Mouse (Mus musculus) forebrain, embryonic 14.5 days (tissue): ENCODE results near the gene Rhox4b. TPM values are rescaled to one million over a fixed set of nuclear protein-coding genes. Genes with fewer than 3 reads are reported as not detected.
"Not testable (repeated sequence)": the region's sequence is repeated elsewhere in the genome, so short reads cannot be mapped to it uniquely, and the experiment has no call there.

Experiments
- ATAC-seq: fragments of 200-750 bp; cut with Nextera tagmentation; 2 replicates; pipeline ENCODE4 v1.8.0; 2017; ENCODE audit warnings: mild to moderate bottlenecking, moderate library complexity
- DNase-seq: peaks from one replicate; pipeline ENCODE4 v3.0.0-alpha.2; 2015; ENCODE audit warnings: low spot score
- H3K27ac ChIP-seq: fragments of 300-500 bp; sonication (generic); 2 replicates; pipeline ENCODE4 v1.5.1; 2014; ENCODE audit warnings: low read depth, mild to moderate bottlenecking, control low read depth, low read length, moderate library complexity
- H3K27me3 ChIP-seq: fragments of 300-500 bp; sonication (generic); replicated peaks from 2 replicates; pipeline ENCODE4 v1.6.1; 2014; ENCODE audit warnings: low read length, control low read depth, mixed read lengths; ENCODE audit not compliant: control insufficient read depth, insufficient read depth
- H3K36me3 ChIP-seq: fragments of 300-500 bp; sonication (generic); 2 replicates; pipeline ENCODE4 v1.6.1; 2014; ENCODE audit warnings: low read length, control low read depth; ENCODE audit not compliant: control insufficient read depth, insufficient read depth
- H3K4me1 ChIP-seq: fragments of 300-500 bp; sonication (generic); 2 replicates; pipeline ENCODE4 v1.6.1; 2014; ENCODE audit warnings: antibody characterized with exemption, low read length, control low read depth; ENCODE audit not compliant: control insufficient read depth, insufficient read depth
- H3K4me2 ChIP-seq: fragments of 300-500 bp; sonication (generic); 2 replicates; pipeline ENCODE4 v1.6.1; 2014; ENCODE audit warnings: mild to moderate bottlenecking, control low read depth, low read length
- H3K4me3 ChIP-seq: fragments of 300-500 bp; sonication (generic); 2 replicates; pipeline ENCODE4 v1.5.1; 2014; ENCODE audit warnings: low read depth, low read length, control low read depth
- H3K9ac ChIP-seq: fragments of 300-500 bp; sonication (generic); 2 replicates; pipeline ENCODE4 v1.6.1; 2014; ENCODE audit warnings: mild to moderate bottlenecking, low read length, control low read depth, moderate library complexity
- H3K9me3 ChIP-seq: fragments of 300-500 bp; sonication (generic); replicated peaks from 2 replicates; pipeline ENCODE4 v1.6.1; 2016; ENCODE audit warnings: low read length, control low read depth, mixed read lengths; ENCODE audit not compliant: control insufficient read depth
- WGBS: fragments of 180-500 bp; shearing (Covaris S2); extraction: QIAGEN DNeasy Blood & Tissue Kit; methylation state at CpG from one replicate; pipeline ENCODE4 v1.1.7; 2014; 5-methylcytosine and 5-hydroxymethylcytosine counted together
- polyA plus RNA-seq: library from polyadenylated mRNA; unstranded; fragments of >200 nt; fragmentation: Nextera tagmentation; extraction: Ambion mirVana; gene quantifications from 2 replicates; pipeline ENCODE4 v1.2.1, GENCODE M21; 2014

Gene Rhox4b
- polyA plus RNA-seq, result not detected in 2 replicates

GRCm38 (mm10) chrX:37432194-37432593, at the start of gene Rhox4b:
Gene Rhox4b (plus strand): TSS chrX:37432494.
- H3K4me3 ChIP-seq, H3K4me1 ChIP-seq, DNase-seq, H3K9ac ChIP-seq, H3K27me3 ChIP-seq, ATAC-seq, H3K9me3 ChIP-seq, H3K4me2 ChIP-seq, H3K27ac ChIP-seq, H3K36me3 ChIP-seq: not testable (repeated sequence)
- 94% methylated on average over 14 of the region's 15 CpGs for WGBS

- not testable (repeated sequence) for H3K9me3 ChIP-seq, H3K4me3 ChIP-seq, H3K4me1 ChIP-seq, H3K27ac ChIP-seq, ATAC-seq, H3K9ac ChIP-seq, H3K27me3 ChIP-seq, H3K4me2 ChIP-seq, H3K36me3 ChIP-seq, DNase-seq
- 98% methylated on average over 8 of the region's 16 CpGs for WGBS
Observed at GRCm38 (mm10) chrX:37390548-37390947, 41.7 kb upstream of the Rhox4b start, which contains the start of gene Rhox4a2. Gene Rhox4a2 (plus strand): TSS chrX:37390848.

GRCm38 (mm10) chrX:37411767-37412166, 20.5 kb upstream of the Rhox4b start, which contains the start of gene Rhox2b:
Gene Rhox2b (plus strand): TSS chrX:37412067.
- not testable (repeated sequence) for ATAC-seq, H3K36me3 ChIP-seq, H3K27me3 ChIP-seq, H3K9ac ChIP-seq, H3K9me3 ChIP-seq, H3K4me3 ChIP-seq, H3K4me1 ChIP-seq, DNase-seq, H3K27ac ChIP-seq, H3K4me2 ChIP-seq
- WGBS, result no CpG with 5 or more reads among the region's 9 CpGs

GRCm38 (mm10) chrX:37453380-37453779, 21.1 kb downstream of the Rhox4b start, which contains the start of gene Rhox2c:
Gene Rhox2c (plus strand): TSS chrX:37453680.
- H3K27me3 ChIP-seq, H3K27ac ChIP-seq, H3K9ac ChIP-seq, DNase-seq, H3K4me1 ChIP-seq, H3K9me3 ChIP-seq, H3K4me3 ChIP-seq, ATAC-seq, H3K36me3 ChIP-seq, H3K4me2 ChIP-seq: not testable (repeated sequence)
- WGBS, result 94% methylated on average over 7 of the region's 10 CpGs

GRCm38 (mm10) chrX:37458285-37458684, 26.0 kb downstream of the Rhox4b start, which contains the start of gene Rhox3c:
Gene Rhox3c (plus strand): TSS chrX:37458585.
- H3K27me3 ChIP-seq, H3K4me2 ChIP-seq, H3K4me3 ChIP-seq, H3K36me3 ChIP-seq, H3K4me1 ChIP-seq, H3K9me3 ChIP-seq, H3K27ac ChIP-seq, DNase-seq, ATAC-seq, H3K9ac ChIP-seq: not testable (repeated sequence)
- 92% methylated on average over 3 of the region's 4 CpGs for WGBS

- not testable (repeated sequence) for ATAC-seq, H3K4me2 ChIP-seq, H3K9me3 ChIP-seq, H3K36me3 ChIP-seq, DNase-seq, H3K4me3 ChIP-seq, H3K27ac ChIP-seq, H3K4me1 ChIP-seq, H3K27me3 ChIP-seq, H3K9ac ChIP-seq
- WGBS, result 92% methylated on average over 14 of the region's 14 CpGs
Observed at GRCm38 (mm10) chrX:37480037-37480436, 47.7 kb downstream of the Rhox4b start, which contains the start of gene Rhox4c. Gene Rhox4c (plus strand): TSS chrX:37480337.

Other genes starting within 250 kb of the Rhox4b start
- gene Ndufa1, start 241.3 kb upstream of the Rhox4b start, polyA plus RNA-seq, result 485 and 642 TPM in 2 replicates
- gene Rnf113a1, start 241.2 kb upstream of the Rhox4b start, polyA plus RNA-seq, result 13.9 and 15.3 TPM in 2 replicates
- not detected in 2 replicates for gene Gm9, start 221.5 kb upstream of the Rhox4b start, polyA plus RNA-seq
- not detected in 2 replicates for gene Rhox1, start 210.2 kb upstream of the Rhox4b start, polyA plus RNA-seq
- gene Rhox2a, start 187.5 kb upstream of the Rhox4b start, polyA plus RNA-seq, result not detected in 2 replicates
- gene Rhox3a, start 182.6 kb upstream of the Rhox4b start, polyA plus RNA-seq, result not detected in 2 replicates
- gene Rhox4a, start 167.2 kb upstream of the Rhox4b start, polyA plus RNA-seq, result not detected in 2 replicates
- gene Rhox3a2, start 52.5 kb upstream of the Rhox4b start, polyA plus RNA-seq, result not detected in 2 replicates
- gene Rhox4a2, start 41.6 kb upstream of the Rhox4b start, polyA plus RNA-seq, result not detected in 2 replicates
- not detected in 2 replicates for gene Rhox2b, start 20.4 kb upstream of the Rhox4b start, polyA plus RNA-seq
- not detected in 2 replicates for gene Rhox2c, start 21.2 kb downstream of the Rhox4b start, polyA plus RNA-seq
- not detected in 2 replicates for gene Rhox3c, start 26.1 kb downstream of the Rhox4b start, polyA plus RNA-seq
- gene Rhox4c, start 47.8 kb downstream of the Rhox4b start, polyA plus RNA-seq, result not detected in 2 replicates
- not detected in 2 replicates for gene Rhox2d, start 60.9 kb downstream of the Rhox4b start, polyA plus RNA-seq
- gene Rhox4d, start 81.9 kb downstream of the Rhox4b start, polyA plus RNA-seq, result not detected in 2 replicates
- not detected in 2 replicates for gene Rhox2e, start 98.0 kb downstream of the Rhox4b start, polyA plus RNA-seq
- not detected in 2 replicates for gene Rhox3e, start 109.5 kb downstream of the Rhox4b start, polyA plus RNA-seq
- not detected in 2 replicates for gene Rhox4e, start 124.9 kb downstream of the Rhox4b start, polyA plus RNA-seq
- gene Rhox2f, start 138.9 kb downstream of the Rhox4b start, polyA plus RNA-seq, result not detected in 2 replicates
- gene Rhox3f, start 148.5 kb downstream of the Rhox4b start, polyA plus RNA-seq, result not detected in 2 replicates
- not detected in 2 replicates for gene Rhox4f, start 175.2 kb downstream of the Rhox4b start, polyA plus RNA-seq
- not detected in 2 replicates for gene Rhox3g, start 196.1 kb downstream of the Rhox4b start, polyA plus RNA-seq
- gene Rhox2g, start 211.0 kb downstream of the Rhox4b start, polyA plus RNA-seq, result not detected in 2 replicates
- gene Rhox4g, start 218.8 kb downstream of the Rhox4b start, polyA plus RNA-seq, result not detected in 2 replicates
- not detected in 2 replicates for gene Rhox3h, start 236.3 kb downstream of the Rhox4b start, polyA plus RNA-seq
- not detected in 2 replicates for gene Rhox2h, start 240.8 kb downstream of the Rhox4b start, polyA plus RNA-seq